Mouse (Mus musculus) left cerebral cortex, adult 2 months (tissue): ENCODE data around the gene Rpl13a. TPM values are rescaled to one million over a fixed set of nuclear protein-coding genes. Genes with fewer than 3 reads are reported as not detected.
A peak's percentile ranks its signal among the peaks of the same experiment; 100 is the strongest.

ENCODE experiments used
- DNase-seq, 2 experiments: peaks; one replicate each; pipeline ENCODE4 v3.0.0; 2021 to 2022; ENCODE audit warnings: low spot score in 2 of 2, mixed read lengths in 1 of 2; ENCODE audit errors: extremely low spot score in 1 of 2
- H3K27ac ChIP-seq: fragments of 200-600 bp; 2 replicates; pipeline ENCODE4 v1.8.1; 2022
- H3K4me3 ChIP-seq: fragments of 200-600 bp; 2 replicates; pipeline ENCODE4 v1.8.1; 2022
- CTCF ChIP-seq: fragments of 200-600 bp; IDR thresholded peaks from 2 replicates; pipeline ENCODE4 v1.8.1; 2022; ENCODE audit warnings: antibody characterized with exemption, mild to moderate bottlenecking, moderate library complexity
- intact Hi-C: fragments of 180-260 bp; cut with DNase I; formaldehyde crosslinking; loops from one replicate; pipeline ENCODE4 v1.15.1; 2025
- total RNA-seq, 2 experiments: library from RNA; stranded (reverse); gene quantifications; 2 replicates each; pipeline ENCODE4 v1.2.3; 2021

Gene Rpl13a
- total RNA-seq, 2 experiments from 2014 or later: 695 to 716 TPM

DNA sequence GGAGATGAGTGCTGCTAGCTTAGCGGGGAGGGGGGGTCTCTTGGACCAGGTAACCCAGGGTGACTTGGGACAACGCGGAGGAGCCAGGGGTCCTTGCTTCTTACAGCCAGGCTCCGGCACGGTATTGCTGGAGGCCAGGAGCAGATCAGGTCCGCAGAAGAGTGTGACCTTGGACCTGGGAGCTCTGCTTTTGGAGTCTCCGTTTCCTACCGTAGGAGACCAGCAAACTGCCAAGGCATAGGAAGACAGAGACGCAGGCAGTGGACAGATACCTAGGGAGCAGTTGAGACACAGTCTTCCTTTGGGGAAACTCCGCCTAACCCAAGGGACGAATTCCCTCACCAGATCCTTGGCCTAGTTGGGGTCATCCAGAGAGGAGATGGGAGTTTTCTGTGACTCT, 37.1 kb upstream of the Rpl13a start:
- TF ChIP-seq CTCF: no peak
- DNase-seq: no peak
- H3K4me3 ChIP-seq: peak overlapping the region; percentile 69
- intact Hi-C loops: loop anchor here (1.0 kb wide), 1 partner anchor 86 kb away; no protein-coding TSS in a partner anchor
- H3K27ac ChIP-seq: peak overlapping the region; percentile 96

- intact Hi-C loops: no loop called here
- peak in 1 of 2 experiments; percentile 36 for DNase-seq
- Histone ChIP-seq H3K27ac (peak overlapping the region; percentile 96), H3K4me3 (peak overlapping the region; percentile 69)
- TF ChIP-seq CTCF: no peak
These were observed 36.3 kb upstream of the Rpl13a start for GRCm38 (mm10) chr7:45164833-45165232.

DNA sequence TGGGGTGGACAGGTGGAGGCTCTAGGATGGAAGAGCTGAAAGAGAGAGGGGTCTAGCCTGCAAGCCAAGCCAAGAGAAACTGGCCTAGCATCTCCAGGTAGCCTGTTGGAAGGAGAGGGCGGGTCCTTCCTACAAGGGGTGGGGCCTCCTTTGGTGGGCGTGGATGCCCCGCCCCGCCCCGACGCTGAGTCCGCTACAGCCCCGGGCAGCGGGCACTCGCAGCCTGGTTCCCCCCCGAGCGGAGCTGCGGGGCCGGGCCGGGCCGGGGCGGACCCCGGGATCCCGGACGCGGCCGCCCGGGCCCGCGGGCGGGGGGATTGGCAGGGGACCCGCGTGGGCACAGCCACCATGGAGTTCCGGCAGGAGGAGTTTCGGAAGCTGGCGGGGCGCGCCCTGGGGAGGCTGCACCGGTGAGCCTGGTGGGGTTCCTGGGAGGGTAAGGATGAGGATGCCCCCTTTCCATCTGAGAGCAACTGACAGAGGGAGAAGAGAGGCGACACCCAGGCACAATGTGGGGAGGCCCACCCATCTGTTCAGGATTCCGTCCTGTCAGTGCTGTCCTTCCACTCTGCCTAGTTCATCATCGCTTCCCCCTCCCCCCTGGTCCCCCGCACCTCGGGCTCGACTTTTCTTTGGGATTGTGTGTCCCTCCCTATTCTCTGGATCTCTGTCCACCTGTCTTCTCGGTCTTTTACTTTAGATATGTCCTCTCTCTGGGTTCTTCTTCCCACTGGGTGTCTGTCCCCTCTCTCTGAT, 35.4 kb upstream of the Rpl13a start, which contains the start of gene Slc17a7:
Gene Slc17a7 (plus strand): TSS at position 215 of the 756 bp plus-strand sequence.
- peak within 1 kb of the TSS; percentile 96 for H3K27ac ChIP-seq
- DNase-seq: peak; percentile 64 to 68
- H3K4me3 ChIP-seq: peak within 1 kb of the TSS; percentile 69
- TF ChIP-seq CTCF: no peak
- intact Hi-C loops: loop anchor here (2.0 kb wide), 1 partner anchor 25 kb away; no protein-coding TSS in a partner anchor

DNA sequence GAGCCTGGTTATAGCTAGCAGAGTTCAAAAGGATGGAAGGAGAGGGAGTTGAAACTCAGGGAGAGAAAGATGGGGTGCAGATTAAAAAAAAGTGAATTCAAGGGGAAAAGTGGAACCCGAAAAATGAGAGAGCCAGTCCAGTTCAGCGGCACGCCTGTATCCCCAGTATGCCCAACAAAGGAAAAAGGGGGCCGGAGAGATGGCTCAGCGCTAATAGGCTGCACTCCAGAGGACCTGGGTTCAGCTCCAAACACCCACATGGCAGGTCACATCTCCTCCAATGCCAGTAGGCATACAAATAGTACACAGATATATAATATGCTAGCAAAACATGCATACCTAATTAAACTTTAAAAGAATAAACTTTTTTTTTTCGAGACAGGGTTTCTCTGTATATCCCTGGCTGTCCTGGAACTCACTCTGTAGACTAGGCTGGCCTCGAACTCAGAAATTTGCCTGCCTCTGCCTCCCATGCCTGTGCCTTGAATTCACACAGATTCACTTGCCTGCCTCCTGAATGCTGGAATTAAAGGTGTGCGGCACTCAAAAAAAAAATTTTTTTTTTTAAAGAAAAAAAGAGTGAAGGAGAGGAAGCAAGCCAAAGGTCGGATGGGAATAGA, 34.5 kb upstream of the Rpl13a start:
- peak overlapping the region; percentile 69; the same call in 1 of the 2 replicates for H3K4me3 ChIP-seq
- DNase-seq: no peak
- peak overlapping the region; percentile 83 for H3K27ac ChIP-seq
- no peak for TF ChIP-seq CTCF
- intact Hi-C loops: loop anchor here (1.0 to 2.0 kb wide), 4 partner anchors 26 to 136 kb away; no protein-coding TSS in a partner anchor

DNA sequence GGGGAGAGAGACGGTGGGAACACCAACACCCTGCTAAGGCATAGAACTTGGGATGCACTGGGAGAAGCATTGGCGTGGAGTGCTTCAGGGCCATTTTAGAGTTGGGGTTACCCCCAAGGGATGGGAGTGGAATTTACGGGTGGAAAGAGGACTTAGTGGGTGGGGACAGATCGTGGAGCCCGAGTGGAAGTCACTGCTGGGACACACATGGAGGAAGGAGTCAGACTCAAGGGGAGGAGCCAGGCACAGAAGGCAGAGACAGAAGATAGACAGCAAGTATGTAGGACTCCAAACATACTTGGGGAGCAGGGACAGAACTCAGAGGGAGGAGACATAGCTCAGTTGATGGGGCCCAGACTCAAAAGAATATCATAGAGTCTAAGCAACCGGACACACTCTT, 34.0 kb upstream of the Rpl13a start:
- no peak for TF ChIP-seq CTCF
- no peak for DNase-seq
- H3K27ac ChIP-seq: peak overlapping the region; percentile 83
- peak overlapping the region; percentile 30 for H3K4me3 ChIP-seq
- intact Hi-C loops: loop anchor here (1.0 to 2.0 kb wide), 4 partner anchors 26 to 137 kb away; no protein-coding TSS in a partner anchor

GRCm38 (mm10) chr7:45161612-45162473, 33.3 kb upstream of the Rpl13a start:
- peak; percentile 80 for TF ChIP-seq CTCF
- intact Hi-C loops: loop anchor here (1.0 to 2.0 kb wide), 4 partner anchors 27 to 137 kb away; no protein-coding TSS in a partner anchor
- Histone ChIP-seq H3K4me3 (peak overlapping the region; percentile 30), H3K27ac (peak overlapping the region; percentile 83)
- peak; percentile 90 to 98 for DNase-seq

DNA sequence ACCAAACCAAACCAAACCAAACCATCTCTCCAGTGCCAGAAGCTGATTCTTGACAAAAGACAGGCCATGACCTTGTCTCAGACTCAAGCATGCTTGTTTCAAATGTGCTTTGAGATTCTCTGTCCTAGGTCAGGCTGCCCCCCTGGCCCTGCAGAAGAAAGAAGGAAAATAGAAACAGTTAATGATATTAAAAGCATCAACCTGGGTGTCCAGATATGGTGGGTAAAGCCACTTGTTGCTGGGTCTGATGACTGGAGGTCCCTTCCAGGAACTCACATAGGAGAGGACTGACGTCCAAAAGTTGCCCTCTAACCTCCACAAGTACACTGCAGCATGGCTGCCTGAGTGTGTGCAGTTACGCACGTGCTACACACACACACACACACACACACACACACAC, 32.3 kb upstream of the Rpl13a start:
- DNase-seq: no peak
- H3K27ac ChIP-seq: no peak overlapping the region
- intact Hi-C loops: no loop called here
- TF ChIP-seq CTCF: no peak
- H3K4me3 ChIP-seq: no peak overlapping the region

- no peak for DNase-seq
- intact Hi-C loops: no loop called here
- TF ChIP-seq CTCF: no peak
- no peak overlapping the region for H3K4me3 ChIP-seq
- no peak overlapping the region for H3K27ac ChIP-seq
These were observed 31.8 kb upstream of the Rpl13a start for GRCm38 (mm10) chr7:45160316-45160800.

DNA sequence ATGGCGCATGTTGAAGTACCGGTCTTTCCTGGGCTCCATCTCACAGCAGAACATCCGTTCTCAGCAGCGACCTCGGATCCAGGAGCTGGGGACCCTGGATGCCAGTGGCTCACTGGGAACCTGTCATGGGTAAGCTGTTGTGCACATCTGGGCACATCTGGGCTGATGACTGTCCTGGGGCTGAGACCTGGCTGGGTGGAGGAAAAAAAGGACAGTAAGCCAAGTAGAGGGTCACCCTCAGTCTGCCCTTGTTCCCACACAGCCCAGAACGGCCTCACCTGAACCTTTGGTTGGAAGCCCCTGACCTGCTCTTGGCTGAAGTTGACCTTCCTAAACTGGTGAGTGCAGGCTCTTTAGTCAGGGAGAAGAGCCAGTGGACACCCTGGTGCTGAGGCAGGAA, 30.4 kb upstream of the Rpl13a start:
- no peak for DNase-seq
- H3K4me3 ChIP-seq: no peak overlapping the region
- intact Hi-C loops: no loop called here
- no peak overlapping the region for H3K27ac ChIP-seq
- TF ChIP-seq CTCF: no peak

DNA sequence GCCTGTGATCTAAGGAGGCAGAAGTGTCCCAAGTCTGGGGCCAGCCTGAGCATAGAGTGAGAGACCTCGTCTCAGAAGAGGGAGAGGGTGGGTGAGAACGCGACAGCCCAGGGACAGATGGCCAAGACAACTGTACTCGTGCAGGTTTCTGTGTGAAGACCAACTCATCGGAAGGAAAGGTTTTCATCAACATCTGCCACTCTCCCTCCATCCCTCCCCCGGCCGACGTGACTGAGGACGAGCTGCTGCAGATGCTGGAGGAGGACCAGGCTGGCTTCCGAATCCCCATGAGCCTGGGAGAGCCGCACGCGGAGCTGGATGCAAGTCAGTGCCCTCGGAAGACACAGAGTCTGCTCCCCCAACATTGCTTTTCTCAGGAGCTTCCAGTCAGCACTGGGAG, 28.9 kb upstream of the Rpl13a start:
- Histone ChIP-seq H3K4me3 (no peak overlapping the region), H3K27ac (peak overlapping the region; percentile 72)
- intact Hi-C loops: no loop called here
- no peak for TF ChIP-seq CTCF
- peak in 1 of 2 experiments; percentile 56 for DNase-seq

DNA sequence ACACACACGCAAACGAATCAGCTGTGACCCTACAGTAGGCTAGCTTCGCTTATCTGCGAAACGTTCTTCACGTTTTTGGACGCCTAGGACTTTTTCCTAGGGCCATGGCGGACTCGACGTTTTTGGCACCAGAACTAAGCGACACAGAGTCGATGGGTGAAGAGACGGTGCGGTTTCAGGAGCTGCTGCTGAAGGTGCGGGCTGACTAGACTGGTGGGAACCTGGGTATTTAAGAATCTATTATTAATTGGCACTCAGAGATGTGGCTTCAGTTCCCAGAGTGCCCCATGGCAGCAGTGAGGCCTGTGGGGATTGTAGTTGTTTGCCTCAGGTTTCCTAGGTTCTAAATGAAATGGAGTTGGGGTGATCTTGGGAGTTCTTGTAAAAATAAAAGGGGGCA, 27.6 kb upstream of the Rpl13a start:
- no peak overlapping the region for H3K27ac ChIP-seq
- intact Hi-C loops: no loop called here

More for the DNA sequence above, 27.6 kb upstream of the Rpl13a start:
- DNase-seq: no peak
- TF ChIP-seq CTCF: no peak
- no peak overlapping the region for H3K4me3 ChIP-seq
